Mouse (Mus musculus) testis, adult 2 months (tissue): Measurements from ENCODE around the gene Jag2. TPM values are rescaled to one million over a fixed set of nuclear protein-coding genes. Genes with fewer than 3 reads are reported as not detected.

Source experiments
- H3K27ac ChIP-seq: fragments of 200-500 bp; 2 replicates; pipeline ENCODE4 v1.5.1; 2012; ENCODE audit warnings: low read depth, low read length; ENCODE audit not compliant: control insufficient read depth, insufficient read depth
- H3K27me3 ChIP-seq: fragments of 200-500 bp; 2 replicates; pipeline ENCODE4 v1.6.1; 2012; ENCODE audit warnings: mild to moderate bottlenecking, low read length, moderate library complexity; ENCODE audit not compliant: control insufficient read depth, insufficient read depth
- H3K36me3 ChIP-seq: fragments of 200-500 bp; 2 replicates; pipeline ENCODE4 v1.6.1; 2012; ENCODE audit warnings: mild to moderate bottlenecking, low read length; ENCODE audit not compliant: control insufficient read depth, insufficient read depth
- H3K4me1 ChIP-seq: fragments of 200-500 bp; 2 replicates; pipeline ENCODE4 v1.6.1; 2012; ENCODE audit warnings: low read length; ENCODE audit not compliant: control insufficient read depth, insufficient read depth
- H3K4me3 ChIP-seq: fragments of 200-500 bp; 2 replicates; pipeline ENCODE4 v1.5.1; 2012; ENCODE audit warnings: low read depth, mild to moderate bottlenecking, low read length, moderate library complexity, mixed read lengths; ENCODE audit not compliant: control insufficient read depth
- CTCF ChIP-seq: fragments of 200-500 bp; IDR thresholded peaks from 2 replicates; pipeline ENCODE4 v1.5.1; 2012; ENCODE audit warnings: low read depth, mild to moderate bottlenecking, inconsistent platforms, low read length, moderate library complexity; ENCODE audit not compliant: control insufficient read depth, insufficient read depth, insufficient replicate concordance
- POLR2A ChIP-seq: fragments of 200-500 bp; IDR thresholded peaks from 2 replicates; pipeline ENCODE4 v1.6.1; 2012; ENCODE audit warnings: low read depth, mild to moderate bottlenecking, inconsistent platforms, low read length, moderate library complexity; ENCODE audit not compliant: control insufficient read depth
- polyA plus RNA-seq: library from polyadenylated mRNA; depleted of rRNA; stranded (reverse); fragments of >200 nt; gene quantifications from 2 replicates; pipeline ENCODE4 v1.2.3, GENCODE M21; 2012

Gene Jag2
- polyA plus RNA-seq, 1 experiment: 10.9 TPM

- Histone ChIP-seq H3K4me1 (peaks cover 12% of the 10 kb centered on the region), H3K27ac (no peak overlapping the region), H3K36me3 (no peaks in the 10 kb centered on the region), H3K27me3 (no peaks in the 10 kb centered on the region), H3K4me3 (no peak overlapping the region)
- TF ChIP-seq CTCF (no peak), POLR2A (no peak)
These were observed 2.3 kb downstream of the Jag2 start for GRCm38 (mm10) chr12:112927265-112927664.

- no peak overlapping the region for H3K4me3 ChIP-seq
- no peaks in the 10 kb centered on the region for H3K27me3 ChIP-seq
- no peak overlapping the region for H3K27ac ChIP-seq
- TF ChIP-seq CTCF (no peak), POLR2A (no peak)
- peaks cover 12% of the 10 kb centered on the region for H3K4me1 ChIP-seq
- no peaks in the 10 kb centered on the region for H3K36me3 ChIP-seq
These were observed 3.6 kb downstream of the Jag2 start for GRCm38 (mm10) chr12:112925950-112926349.

GRCm38 (mm10) chr12:112922541-112922940 is 7.0 kb downstream of the Jag2 start:
- H3K4me1 ChIP-seq: peaks cover 2% of the 10 kb centered on the region
- TF ChIP-seq CTCF (no peak), POLR2A (no peak)
- no peaks in the 10 kb centered on the region for H3K27me3 ChIP-seq
- H3K36me3 ChIP-seq: no peaks in the 10 kb centered on the region
- no peak overlapping the region for H3K27ac ChIP-seq
- H3K4me3 ChIP-seq: no peak overlapping the region

- Histone ChIP-seq H3K4me1 (no peaks in the 10 kb centered on the region), H3K27ac (no peak overlapping the region), H3K4me3 (no peak overlapping the region), H3K36me3 (no peaks in the 10 kb centered on the region), H3K27me3 (no peaks in the 10 kb centered on the region)
- TF ChIP-seq POLR2A: no peak
- no peak for TF ChIP-seq CTCF
These were observed 8.1 kb downstream of the Jag2 start for GRCm38 (mm10) chr12:112921518-112921917.

GRCm38 (mm10) chr12:112917906-112918305 is 11.7 kb downstream of the Jag2 start:
- no peak for TF ChIP-seq CTCF
- TF ChIP-seq POLR2A: no peak
- Histone ChIP-seq H3K27me3 (no peaks in the 10 kb centered on the region), H3K4me1 (no peaks in the 10 kb centered on the region), H3K36me3 (no peaks in the 10 kb centered on the region), H3K4me3 (no peak overlapping the region), H3K27ac (no peak overlapping the region)

GRCm38 (mm10) chr12:112917486-112917885 is 12.1 kb downstream of the Jag2 start:
- Histone ChIP-seq H3K27me3 (no peaks in the 10 kb centered on the region), H3K4me1 (no peaks in the 10 kb centered on the region), H3K36me3 (no peaks in the 10 kb centered on the region), H3K4me3 (no peak overlapping the region), H3K27ac (no peak overlapping the region)
- TF ChIP-seq CTCF (no peak), POLR2A (no peak)

GRCm38 (mm10) chr12:112916698-112917400 is 12.7 kb downstream of the Jag2 start:
- no peak overlapping the region for H3K4me3 ChIP-seq
- H3K27ac ChIP-seq: no peak overlapping the region
- H3K27me3 ChIP-seq: no peaks in the 10 kb centered on the region
- H3K4me1 ChIP-seq: no peaks in the 10 kb centered on the region
- TF ChIP-seq POLR2A: no peak
- no peak for TF ChIP-seq CTCF
- H3K36me3 ChIP-seq: no peaks in the 10 kb centered on the region

GRCm38 (mm10) chr12:112915587-112915986 is 14.0 kb downstream of the Jag2 start:
- Histone ChIP-seq H3K4me1 (no peaks in the 10 kb centered on the region), H3K27ac (no peak overlapping the region), H3K4me3 (no peak overlapping the region), H3K36me3 (no peaks in the 10 kb centered on the region), H3K27me3 (no peaks in the 10 kb centered on the region)
- no peak for TF ChIP-seq CTCF
- TF ChIP-seq POLR2A: no peak
